Mouse (Mus musculus): ENCODE measurements around the gene Srd5a3. TPM values are rescaled to one million over a fixed set of nuclear protein-coding genes. Genes with fewer than 3 reads are reported as not detected.

Srd5a3 gene
- total RNA-seq, 4 experiments from 2014 or later, result 29.6 to 34.8 (median 32.8) TPM

GRCm38 (mm10) chr5:76153430-76153829, 13.4 kb downstream of the Srd5a3 start:
- DNase-seq, result no peak

GRCm38 (mm10) chr5:76154434-76155165, 14.5 kb downstream of the Srd5a3 start:
- DNase-seq, result no peak

GRCm38 (mm10) chr5:76159555-76159954, 19.5 kb downstream of the Srd5a3 start:
- DNase-seq, result no peak

- no peak for DNase-seq
Measured at GRCm38 (mm10) chr5:76160086-76160485, 20.0 kb downstream of the Srd5a3 start.

GRCm38 (mm10) chr5:76161491-76161890, 21.4 kb downstream of the Srd5a3 start:
- no peak for DNase-seq

GRCm38 (mm10) chr5:76162926-76163325, 22.9 kb downstream of the Srd5a3 start:
- no peak for DNase-seq

- DNase-seq, result no peak
Measured at GRCm38 (mm10) chr5:76163828-76164390, 23.8 kb downstream of the Srd5a3 start.

- DNase-seq, result no peak
Measured at GRCm38 (mm10) chr5:76164827-76165226, 24.8 kb downstream of the Srd5a3 start.

GRCm38 (mm10) chr5:76170522-76170921, 30.5 kb downstream of the Srd5a3 start:
- DNase-seq, result no peak

GRCm38 (mm10) chr5:76171039-76171438, 31.0 kb downstream of the Srd5a3 start:
- DNase-seq, result no peak

GRCm38 (mm10) chr5:76175051-76175450, 35.0 kb downstream of the Srd5a3 start:
- DNase-seq, result no peak

GRCm38 (mm10) chr5:76176411-76176810, 36.3 kb downstream of the Srd5a3 start:
- DNase-seq, result no peak

- DNase-seq, result no peak
Measured at GRCm38 (mm10) chr5:76176841-76177240, 36.8 kb downstream of the Srd5a3 start.

GRCm38 (mm10) chr5:76177664-76178063, 37.6 kb downstream of the Srd5a3 start:
- no peak for DNase-seq

GRCm38 (mm10) chr5:76179171-76179570, 39.1 kb downstream of the Srd5a3 start:
- DNase-seq, result no peak

- no peak for DNase-seq
Measured at GRCm38 (mm10) chr5:76179791-76180190, 39.7 kb downstream of the Srd5a3 start.

- no peak for DNase-seq
Measured at GRCm38 (mm10) chr5:76182326-76182725, 42.3 kb downstream of the Srd5a3 start.

- DNase-seq, result no peak
Measured at GRCm38 (mm10) chr5:76183043-76183749, 43.1 kb downstream of the Srd5a3 start.

GRCm38 (mm10) chr5:76183750-76184261, 43.7 kb downstream of the Srd5a3 start, which contains the start of gene Tmem165:
Gene Tmem165 (plus strand): TSS chr5:76183880.
- peak; percentile 92 for DNase-seq

- peak; percentile 56 for DNase-seq
Measured at GRCm38 (mm10) chr5:76184286-76185080, 44.4 kb downstream of the Srd5a3 start.

GRCm38 (mm10) chr5:76187885-76188284, 47.8 kb downstream of the Srd5a3 start:
- no peak for DNase-seq

- DNase-seq, result no peak
Measured at GRCm38 (mm10) chr5:76190609-76191008, 50.5 kb downstream of the Srd5a3 start.

Measured in adrenal gland, adult 8-10 months (tissue).